Mouse (Mus musculus) lung, postnatal 10 days (tissue): ENCODE measurements around the gene Vps37d.

Experiments used
- DNase-seq: peaks from one replicate; pipeline ENCODE4 v3.0.0; 2021

Gene Vps37d

DNA sequence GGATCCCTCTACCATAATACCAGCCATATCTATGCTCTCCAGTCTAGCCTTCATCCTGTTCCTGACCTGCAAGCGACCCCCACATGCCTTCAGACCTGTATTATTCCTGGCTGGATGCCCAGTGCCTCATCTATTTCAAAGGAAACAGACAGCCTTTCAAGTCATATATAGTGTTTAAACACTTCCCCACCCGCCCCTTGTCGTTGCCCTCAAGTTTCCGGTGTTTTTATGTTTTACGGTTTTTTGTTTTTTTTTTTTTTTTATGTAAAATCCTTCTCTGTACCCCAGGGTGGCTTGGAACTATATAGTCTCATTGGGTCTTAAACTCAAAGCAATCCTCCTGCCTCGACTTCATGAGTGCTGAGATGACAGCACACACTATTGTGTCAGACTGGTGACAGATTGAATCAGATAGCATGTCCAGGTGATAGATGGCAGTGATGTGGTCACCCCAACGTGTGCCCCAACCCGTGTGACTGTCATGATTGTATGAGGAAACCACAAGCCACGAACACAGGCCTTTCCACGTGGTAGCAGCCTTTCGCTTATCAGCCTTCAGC lies 53.3 kb downstream of the Vps37d start:
- DNase-seq: peak; percentile 47

DNA sequence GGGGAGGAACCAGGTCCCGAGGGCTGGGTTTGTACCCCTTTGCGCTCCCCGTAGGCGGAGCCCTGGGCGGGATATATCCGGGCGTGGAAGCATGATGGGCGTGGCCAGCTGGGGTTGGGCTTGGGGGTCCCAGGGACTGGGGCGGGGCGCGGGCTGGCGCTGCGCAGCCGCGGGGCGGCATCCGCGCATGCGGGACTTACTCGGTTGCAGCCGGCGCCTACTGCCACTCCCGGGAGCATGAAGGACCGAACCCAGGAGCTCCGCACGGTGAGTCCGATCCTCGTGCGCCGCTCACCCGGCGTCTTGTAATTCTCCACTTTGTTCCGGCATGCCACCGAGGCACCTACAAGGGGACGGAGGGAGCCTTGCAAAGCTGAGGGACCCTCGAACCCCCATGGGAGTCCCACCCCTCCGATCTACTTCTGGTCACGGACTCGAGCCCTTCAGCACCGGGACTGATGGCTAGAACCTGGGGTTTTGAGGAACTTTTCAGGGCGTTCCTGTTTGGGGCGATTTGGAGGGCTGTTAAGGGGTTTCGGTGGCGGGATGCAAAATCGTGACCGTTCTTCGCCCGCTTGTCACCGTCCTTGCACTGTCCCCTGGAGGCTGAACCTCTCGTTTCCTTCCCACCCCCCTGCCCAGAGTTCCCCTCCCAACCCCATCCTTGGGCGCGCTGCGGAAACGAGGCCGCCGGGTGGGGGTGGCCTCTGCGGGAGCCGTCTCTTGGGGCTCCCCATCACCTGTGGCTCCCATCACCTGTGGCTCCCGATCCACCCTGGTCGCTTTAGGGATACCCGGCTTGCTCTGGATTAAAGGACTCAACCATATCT lies 54.5 kb downstream of the Vps37d start, which contains the start of gene Stx1a:
Gene Stx1a (plus strand): TSS at position 139 of the 830 bp plus-strand sequence.
- DNase-seq: peak; percentile 96
